Comparison of ENCODE assay signal across 8 mouse cellular contexts in the genomic region with DNA sequence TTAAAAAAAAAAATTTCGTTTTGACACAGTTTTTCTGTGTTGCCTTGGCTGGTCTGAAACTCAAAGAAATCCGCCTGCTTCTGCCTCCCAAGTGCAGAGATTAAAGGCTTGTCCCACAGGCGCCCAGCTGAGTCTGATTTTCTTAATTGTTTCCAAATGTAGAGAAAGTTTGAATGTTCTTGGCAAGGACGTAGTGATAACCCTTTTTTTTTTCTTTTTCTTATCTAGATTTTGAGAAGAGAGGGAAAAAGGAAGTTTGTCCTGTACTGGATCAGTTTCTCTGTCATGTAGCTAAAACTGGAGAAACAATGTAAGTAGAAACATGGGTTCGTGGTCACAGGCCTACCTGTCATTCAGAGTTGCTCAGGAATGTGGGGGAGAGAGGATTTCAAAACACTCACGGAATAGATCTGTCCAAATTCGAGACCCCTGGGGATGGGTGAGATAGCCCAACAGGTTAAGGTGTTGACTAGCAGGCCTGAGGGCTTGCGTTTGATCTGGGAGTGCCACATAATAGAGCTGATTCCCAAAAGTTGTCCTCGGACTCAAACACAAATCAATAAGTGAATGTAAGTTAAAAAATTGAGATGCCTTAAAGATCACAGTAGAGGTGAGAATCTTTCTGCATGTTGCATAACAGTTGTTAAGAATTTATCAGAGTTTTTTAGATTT. TPM values are rescaled to one million over a fixed set of nuclear protein-coding genes. Genes with fewer than 3 reads are reported as not detected.
DNase-seq lines count a peak whose midpoint lies in the region; ATAC-seq lines count a peak whose summit lies in the region.

No protein-coding gene starts in this region.

- H3K9ac ChIP-seq in heart, embryonic 12.5 days = peak overlapping the region; percentile 99
- peak overlapping the region; percentile 87 for H3K9ac ChIP-seq in midbrain, embryonic 13.5 days (replicated peaks)

- no peak for DNase-seq in heart, postnatal 25 days (ENCODE audit: low spot score)
- DNase-seq in R1 (ENCODE audit: low read depth, low spot score) = peak; percentile 37
- DNase-seq in hindbrain, embryonic 10.5 days (ENCODE audit: low spot score) = no peak
- no peak for DNase-seq in adrenal gland, postnatal 36 days
- DNase-seq in right cerebral cortex, adult 18-20 months = no peak
- DNase-seq in c-Kit-positive CD71-positive TER-119-positive erythroid progenitor cells, embryonic 14.5 days (ENCODE audit: low spot score) = no peak

- H3K36me3 ChIP-seq in heart, embryonic 12.5 days = peaks cover 39% of the 10 kb centered on the region
- peaks cover 50% of the 10 kb centered on the region for H3K36me3 ChIP-seq in hindbrain, embryonic 10.5 days
- peaks cover 36% of the 10 kb centered on the region for H3K36me3 ChIP-seq in midbrain, embryonic 13.5 days

- intact Hi-C loops in heart, postnatal 25 days (cut with DNase I) = loop anchor here (10.0 kb wide), 2 partner anchors 550 to 1170 kb away; a partner anchor contains a TSS

- ATAC-seq in heart, embryonic 12.5 days (ENCODE audit: insufficient number of reproducible peaks, low FRiP score) = no peak
- no peak for ATAC-seq in midbrain, embryonic 13.5 days

- peak overlapping the region; percentile 99 for H3K4me3 ChIP-seq in heart, embryonic 12.5 days
- peak overlapping the region; percentile 91 for H3K4me3 ChIP-seq in hindbrain, embryonic 10.5 days
- H3K4me3 ChIP-seq in midbrain, embryonic 13.5 days (replicated peaks) = peak overlapping the region; percentile 88

- WGBS in heart, embryonic 12.5 days = 22% methylated on average over 9 of the region's 9 CpGs
- 40% methylated on average over 9 of the region's 9 CpGs for WGBS in hindbrain, embryonic 10.5 days
- 45% methylated on average over 9 of the region's 9 CpGs for WGBS in midbrain, embryonic 13.5 days

- peak overlapping the region; percentile 91; the same call in 1 of the 2 replicates for H3K27ac ChIP-seq in heart, embryonic 12.5 days (ENCODE audit: poor library complexity, severe bottlenecking)
- H3K27ac ChIP-seq in hindbrain, embryonic 10.5 days = peak overlapping the region; percentile 98
- H3K27ac ChIP-seq in midbrain, embryonic 13.5 days = no peak overlapping the region

- H3K27me3 ChIP-seq in heart, embryonic 12.5 days (replicated peaks) = no peaks in the 10 kb centered on the region
- no peaks in the 10 kb centered on the region for H3K27me3 ChIP-seq in hindbrain, embryonic 10.5 days (ENCODE audit: insufficient read depth, poor library complexity, severe bottlenecking)
- H3K27me3 ChIP-seq in midbrain, embryonic 13.5 days = no peaks in the 10 kb centered on the region

- H3K4me2 ChIP-seq in heart, embryonic 12.5 days = peak overlapping the region; percentile 69
- H3K4me2 ChIP-seq in midbrain, embryonic 13.5 days (replicated peaks) = peak overlapping the region; percentile 65

- peaks cover 19% of the 10 kb centered on the region for H3K4me1 ChIP-seq in heart, embryonic 12.5 days (replicated peaks)
- H3K4me1 ChIP-seq in hindbrain, embryonic 10.5 days (replicated peaks) = peaks cover 21% of the 10 kb centered on the region
- H3K4me1 ChIP-seq in midbrain, embryonic 13.5 days (replicated peaks) = peaks cover 47% of the 10 kb centered on the region

- no peaks in the 10 kb centered on the region for H3K9me3 ChIP-seq in heart, embryonic 12.5 days (replicated peaks)
- no peaks in the 10 kb centered on the region for H3K9me3 ChIP-seq in hindbrain, embryonic 10.5 days
- no peaks in the 10 kb centered on the region for H3K9me3 ChIP-seq in midbrain, embryonic 13.5 days

RNA-seq across cellular contexts. Expression of a gene that starts 1.2 kb away (rescaled TPM):
- polyA plus RNA-seq in heart, embryonic 12.5 days (2016; fragmentation: Nextera tagmentation; extraction: Ambion mirVana) = 16.1 and 18.5 TPM in 2 replicates
- 10 to 100 TPM; 44.9 to 50.9 TPM for total RNA-seq in heart, postnatal 25 days (2021)
- 17.3 and 26.5 TPM in 2 replicates for polyA plus RNA-seq in hindbrain, embryonic 10.5 days (2016; fragmentation: Nextera tagmentation; extraction: Ambion mirVana)
- 26.4 and 26.6 TPM in 2 replicates for polyA plus RNA-seq in midbrain, embryonic 13.5 days (2015; fragmentation: Nextera tagmentation; extraction: Ambion mirVana)
- total RNA-seq in adrenal gland, postnatal 36 days (2021) = 10 to 100 TPM; 70.5 to 87.0 TPM
